Mouse (Mus musculus) lung, postnatal 36 days (tissue): ENCODE data around the gene Zfp598.

Experiments used
- DNase-seq: peaks from one replicate; pipeline ENCODE4 v3.0.0; 2022; ENCODE audit warnings: mixed read lengths

The Zfp598 gene

DNA sequence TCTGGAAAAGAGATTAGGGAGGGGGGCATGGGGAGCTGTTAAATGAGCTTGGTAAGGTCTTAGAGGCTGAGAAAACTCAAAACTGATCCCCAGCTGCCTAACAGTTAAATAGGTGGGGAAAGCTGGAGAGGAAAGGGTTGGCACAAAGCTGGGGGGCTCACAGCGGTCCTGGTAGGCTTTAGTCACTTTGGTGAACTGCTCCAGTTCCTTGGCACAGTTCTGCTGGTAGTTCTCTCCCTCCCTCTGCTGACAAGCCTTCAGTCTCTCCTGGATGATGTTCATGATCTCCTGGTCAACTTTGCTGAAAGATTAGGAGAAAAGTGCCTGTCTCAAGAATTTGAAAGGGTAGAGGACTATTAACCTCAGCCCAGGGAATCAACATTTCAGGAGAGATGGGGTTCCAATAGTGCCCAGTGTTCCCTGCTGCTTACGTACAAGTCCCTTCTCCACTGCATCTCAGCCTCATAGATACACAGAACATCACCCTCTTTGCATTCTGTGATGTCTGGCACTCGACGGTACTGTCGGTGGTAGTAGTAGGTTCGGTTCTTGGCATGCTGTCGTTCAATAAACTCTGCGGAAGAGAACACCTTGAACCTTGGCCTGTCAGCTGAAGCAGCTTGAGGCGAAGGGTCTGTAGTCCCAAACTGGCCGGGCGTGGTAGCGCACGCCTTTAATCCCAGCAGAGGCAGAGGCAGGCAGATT, 52.9 kb downstream of the Zfp598 start:
- DNase-seq, result no peak

DNA sequence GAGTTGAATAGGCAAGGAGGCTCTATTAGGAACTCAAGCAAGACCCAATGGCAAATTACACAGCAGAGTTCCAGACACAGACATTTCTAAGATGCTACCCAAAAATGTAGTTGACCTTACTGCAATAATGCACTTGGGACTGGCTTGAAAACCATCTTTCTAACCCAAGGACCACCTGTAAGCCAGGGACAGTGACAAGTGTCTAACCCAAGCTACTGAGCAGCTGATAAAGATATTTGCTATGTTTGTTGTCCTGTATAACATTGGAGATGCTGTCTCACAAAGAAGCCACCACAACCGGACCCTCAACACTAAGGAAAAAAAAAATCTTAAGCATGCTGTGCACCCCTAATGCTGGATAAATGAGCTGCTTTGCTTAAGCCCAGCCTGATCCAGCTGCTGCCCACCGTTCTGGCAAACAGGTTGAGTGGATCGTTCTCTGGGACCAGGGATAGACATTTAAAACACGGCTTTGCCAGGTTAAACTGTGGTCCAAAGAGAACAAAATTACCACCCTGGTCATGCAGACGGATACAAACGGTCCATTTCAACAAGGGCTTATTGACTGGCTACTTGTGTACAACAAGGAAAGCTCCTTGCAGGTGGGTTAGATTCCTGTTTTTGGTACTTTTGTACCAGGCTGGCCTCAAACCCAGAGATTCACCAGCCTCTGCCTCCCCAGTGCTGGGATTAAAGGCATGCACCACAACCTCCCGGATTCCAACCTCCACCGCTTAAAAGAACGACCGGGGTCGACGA, 53.8 kb downstream of the Zfp598 start:
- no peak for DNase-seq

DNA sequence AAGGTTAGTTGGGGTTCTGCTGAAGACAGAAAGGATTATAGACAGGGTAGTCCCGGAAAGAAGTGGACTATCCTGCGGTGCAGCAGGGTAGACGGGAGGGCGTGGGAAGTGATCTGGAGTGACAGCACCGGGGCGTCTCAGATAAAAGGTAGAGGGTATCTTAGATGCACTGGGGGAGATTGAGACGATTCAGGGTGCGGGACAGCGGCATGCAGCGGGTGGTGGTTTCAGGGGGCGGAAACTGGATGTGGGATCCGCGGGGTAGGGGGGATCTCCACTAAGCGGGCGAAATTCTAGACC, 54.3 kb downstream of the Zfp598 start:
- no peak for DNase-seq

DNA sequence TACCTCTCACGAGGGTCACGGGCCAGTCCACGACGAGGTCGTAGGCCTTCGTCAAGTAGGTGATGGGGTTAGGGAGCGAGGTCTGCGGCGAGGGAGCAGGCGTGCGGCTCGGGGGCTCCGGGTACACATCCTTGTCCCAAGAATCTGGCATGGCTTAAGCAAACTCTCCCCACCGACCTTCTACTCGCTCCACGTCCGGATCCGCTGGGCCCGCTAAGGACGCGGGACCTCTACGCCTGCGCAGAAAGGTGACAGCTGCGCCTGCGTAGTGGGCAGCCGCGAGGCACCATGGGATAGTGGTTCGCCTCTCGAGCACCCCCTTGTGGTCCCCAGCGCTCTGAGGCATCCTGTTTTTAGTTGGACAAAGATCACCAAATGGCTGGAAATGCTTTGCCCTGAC, 54.7 kb downstream of the Zfp598 start, which contains the start of gene Ndufb10:
TSS of gene Ndufb10 (minus strand) at position 295 of the 400 bp plus-strand sequence.
- DNase-seq, result peak; percentile 98

DNA sequence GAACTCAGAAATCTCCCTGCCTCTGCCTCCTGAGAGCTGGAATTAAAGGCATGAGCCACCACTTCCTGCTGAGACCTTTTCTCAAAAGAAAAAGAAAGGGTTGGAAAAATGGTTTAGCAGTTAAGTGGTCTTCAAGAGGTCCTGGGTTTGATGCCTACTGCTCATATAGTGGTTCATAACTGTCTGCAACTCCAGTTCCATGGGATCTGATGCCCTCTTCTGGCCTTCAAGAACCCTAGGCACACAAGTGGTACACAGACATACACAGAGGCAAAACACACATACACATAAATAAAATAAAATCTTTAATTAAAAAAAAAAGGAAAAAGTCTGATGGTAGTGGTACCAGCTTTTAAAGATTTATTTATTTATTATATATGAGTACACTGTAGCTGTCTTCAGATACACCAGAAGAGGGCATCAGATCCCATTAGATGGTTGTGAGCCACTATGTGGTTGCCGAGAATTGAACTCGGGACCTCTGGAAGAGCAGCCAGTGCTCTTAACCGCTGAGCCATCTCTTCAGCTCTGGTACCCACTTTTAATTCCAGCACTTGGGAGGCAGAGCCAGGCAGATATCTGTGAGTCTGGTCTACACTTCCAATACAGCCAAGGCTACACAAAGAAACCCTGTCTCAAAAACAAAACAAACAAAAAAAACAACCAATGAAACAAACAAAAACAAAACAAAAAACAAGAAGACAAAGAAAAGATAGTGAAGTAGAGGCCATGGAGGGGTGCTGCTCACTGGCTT, 56.3 kb downstream of the Zfp598 start:
- no peak for DNase-seq

DNA sequence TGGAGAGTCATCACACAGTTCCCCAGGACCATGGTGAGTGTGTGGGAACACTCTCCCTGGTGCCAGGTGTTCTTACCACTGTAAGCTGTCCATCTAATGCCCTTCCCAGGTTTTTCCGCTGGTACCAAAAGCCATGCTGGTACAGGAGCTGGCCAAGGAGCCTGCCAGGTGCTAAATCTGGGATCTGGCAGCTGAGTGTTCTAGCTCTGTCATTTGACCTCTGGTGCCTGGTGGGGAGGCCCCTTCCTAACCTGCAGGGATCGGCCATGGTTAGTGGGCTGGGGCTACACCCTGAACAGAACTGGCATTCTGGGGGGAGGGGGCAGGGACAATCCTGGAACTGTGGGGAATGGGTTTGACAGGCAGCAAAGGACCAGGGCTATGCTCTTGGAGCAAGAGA, 58.1 kb downstream of the Zfp598 start, which contains the start of gene Rpl3l:
TSS of gene Rpl3l (plus strand) at position 203 of the 400 bp plus-strand sequence.
- no peak for DNase-seq

DNA sequence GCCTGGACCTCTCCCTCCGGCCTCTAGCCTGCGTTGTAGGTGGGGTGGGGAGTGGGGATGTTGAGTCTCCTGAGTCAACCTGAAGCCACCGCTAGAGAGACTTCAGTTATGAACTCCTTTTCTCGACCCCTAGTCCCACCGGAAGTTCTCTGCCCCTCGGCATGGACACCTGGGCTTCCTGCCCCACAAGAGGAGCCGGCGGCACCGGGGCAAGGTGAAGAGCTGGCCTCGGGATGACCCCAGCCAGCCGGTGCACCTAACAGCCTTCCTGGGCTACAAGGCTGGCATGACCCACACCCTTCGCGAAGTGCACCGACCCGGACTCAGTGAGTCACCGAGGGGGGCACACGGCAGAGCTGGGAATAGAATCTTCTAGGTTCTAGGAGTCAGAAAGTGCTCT, 58.7 kb downstream of the Zfp598 start:
- no peak for DNase-seq

DNA sequence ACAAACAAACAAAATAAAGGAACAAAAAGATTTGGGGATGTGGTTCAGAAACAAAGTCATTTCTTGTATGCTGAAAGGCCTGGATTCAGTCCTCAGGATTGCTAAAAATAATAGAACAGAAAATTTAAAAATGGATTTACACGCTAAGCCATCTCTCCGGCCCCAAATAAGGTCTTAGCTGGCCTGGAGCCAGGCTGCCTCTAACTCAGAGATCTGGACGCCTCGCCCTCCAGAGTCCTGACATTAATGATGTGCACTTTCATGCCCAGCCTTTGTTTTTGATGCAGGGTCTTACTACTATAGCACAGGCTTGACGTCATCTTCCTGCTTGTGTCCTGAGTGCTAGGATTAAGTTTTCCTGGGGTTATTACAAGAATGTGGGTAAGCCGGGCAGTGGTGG, 59.6 kb downstream of the Zfp598 start:
- no peak for DNase-seq

DNA sequence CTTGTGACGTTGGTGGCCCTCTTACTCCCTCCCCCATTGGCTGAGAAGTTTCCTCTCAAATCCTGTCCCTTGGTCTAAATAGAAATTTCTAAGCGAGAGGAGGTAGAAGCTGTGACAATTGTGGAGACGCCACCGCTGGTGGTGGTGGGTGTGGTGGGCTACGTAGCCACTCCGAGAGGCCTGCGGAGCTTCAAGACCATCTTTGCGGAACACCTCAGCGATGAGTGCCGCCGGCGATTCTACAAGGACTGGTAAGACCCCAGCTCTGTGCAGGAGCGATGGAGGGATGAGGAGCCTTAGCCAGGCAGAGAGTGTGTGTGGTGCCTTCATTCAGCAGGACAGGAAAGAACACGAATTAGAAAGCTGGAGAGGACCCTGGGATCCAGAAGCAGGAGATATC, 61.3 kb downstream of the Zfp598 start:
- no peak for DNase-seq
